Mouse (Mus musculus) gastrocnemius, postnatal 14 days (tissue): ENCODE measurements around the gene Ces1c. TPM values are rescaled to one million over a fixed set of nuclear protein-coding genes. Genes with fewer than 3 reads are reported as not detected.

ENCODE experiments used
- DNase-seq: peaks from one replicate; pipeline ENCODE4 v3.0.0; 2021; ENCODE audit warnings: mixed read lengths
- intact Hi-C: fragments of 180-260 bp; cut with DNase I; formaldehyde crosslinking; loops from one replicate; pipeline ENCODE4 v1.15.1; 2025; ENCODE audit warnings: low total_unique reads
- total RNA-seq, 2 experiments: library from RNA; stranded (reverse); gene quantifications; 2 replicates each; pipeline ENCODE4 v1.2.3; 2021

Ces1c gene
- total RNA-seq, 2 experiments from 2014 or later = not detected

DNA sequence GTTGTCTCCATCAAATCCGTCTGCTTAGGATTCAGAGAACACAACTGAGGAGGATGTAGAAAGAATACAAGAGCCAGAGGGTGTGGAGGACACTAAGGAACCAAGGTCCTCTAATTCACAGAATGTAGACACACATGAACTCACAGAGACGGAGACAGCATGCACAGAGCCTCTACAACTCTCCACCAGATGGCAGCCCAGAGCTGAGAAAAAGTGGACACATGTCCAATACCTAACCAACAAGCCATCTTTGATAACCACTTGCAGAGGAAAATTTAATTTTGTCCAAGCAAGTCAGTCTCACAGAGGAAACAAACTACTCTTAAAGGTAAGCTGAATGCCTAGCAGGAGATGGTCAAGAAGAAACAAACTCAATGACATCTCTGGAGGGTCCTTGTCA lies 71.9 kb downstream of the Ces1c start:
- peak; percentile 24 for DNase-seq
- intact Hi-C loops = loop anchor here (5.0 kb wide), 1 partner anchor 38 kb away; no protein-coding TSS in a partner anchor

- intact Hi-C loops = loop anchor here (5.0 kb wide), 1 partner anchor 42 kb away; no protein-coding TSS in a partner anchor
- DNase-seq = no peak
Observed at GRCm38 (mm10) chr8:93055238-93055637, 75.8 kb downstream of the Ces1c start.

Other genes starting within 250 kb of the Ces1c start
- gene Capns2, start 229.9 kb downstream of the Ces1c start, total RNA-seq = not detected
- gene Slc6a2, start 171.2 kb downstream of the Ces1c start, total RNA-seq = under 1 TPM; 0.11 to 0.49 TPM
- not detected for gene Ces1a, start 83.1 kb downstream of the Ces1c start, total RNA-seq
- gene Ces1b, start 51.3 kb downstream of the Ces1c start, total RNA-seq = not detected
- 1 to 10 TPM; 3.3 to 5.0 TPM for gene Ces1d, start 66.6 kb upstream of the Ces1c start, total RNA-seq
- gene Ces1e, start 98.3 kb upstream of the Ces1c start, total RNA-seq = under 1 TPM; 0.10 to 0.18 TPM
- gene Ces1f, start 148.5 kb upstream of the Ces1c start, total RNA-seq = not detected
- not detected for gene Ces1g, start 206.0 kb upstream of the Ces1c start, total RNA-seq
- not detected for gene Ces1h, start 248.4 kb upstream of the Ces1c start, total RNA-seq